Mouse (Mus musculus): Measurements from ENCODE around the gene Fat3.

- no peak for TF ChIP-seq GATA1 (IDR thresholded peaks at IDR 0.05; ENCODE audit: borderline replicate concordance, low read length)
- no peak for TF ChIP-seq FLI1 (IDR thresholded peaks at IDR 0.05; ENCODE audit: low read length)
Observed at GRCm38 (mm10) chr9:15874506-15875160, 626.5 kb downstream of the Fat3 start, which contains the start of gene Mtnr1b.
